Mouse (Mus musculus): ENCODE measurements at regions not wholly inside any gene's neighbourhood (a gene's known extent, or its start where the extent isn't known, plus 50 kb on each side); places are given as distances from the start of the nearest gene placed in this dataset.

- no peak for DNase-seq (ENCODE audit: low spot score in 2 of 2)
Observed at GRCm38 (mm10) chr1:83527803-83528202, 119.8 kb upstream of the Sphkap start.

GRCm38 (mm10) chr1:83509356-83509755, 101.4 kb upstream of the Sphkap start:
- peak in 1 of 2 experiments; percentile 38 for DNase-seq (ENCODE audit: low spot score in 2 of 2)

GRCm38 (mm10) chr1:83505386-83505785, 97.4 kb upstream of the Sphkap start:
- peak in 1 of 2 experiments; percentile 34 for DNase-seq (ENCODE audit: low spot score in 2 of 2)

GRCm38 (mm10) chr1:83496888-83497287, 88.9 kb upstream of the Sphkap start:
- no peak for DNase-seq (ENCODE audit: low spot score in 2 of 2)

GRCm38 (mm10) chr1:83496380-83496779, 88.4 kb upstream of the Sphkap start:
- DNase-seq (ENCODE audit: low spot score in 2 of 2), result no peak

- DNase-seq (ENCODE audit: low spot score in 2 of 2), result no peak
Observed at GRCm38 (mm10) chr1:83495022-83495421, 87.0 kb upstream of the Sphkap start.

GRCm38 (mm10) chr1:83479111-83479510, 71.1 kb upstream of the Sphkap start:
- peak; percentile 24 to 56 for DNase-seq (ENCODE audit: low spot score in 2 of 2)

Small RNAs in the stretch of these regions (microRNA-seq; reads per million reads assigned to microRNA genes)
- 0 reads per million in 2 experiments for gene Gm25754
